Mouse (Mus musculus): Measurements from ENCODE around the gene Kcnma1.

DNA sequence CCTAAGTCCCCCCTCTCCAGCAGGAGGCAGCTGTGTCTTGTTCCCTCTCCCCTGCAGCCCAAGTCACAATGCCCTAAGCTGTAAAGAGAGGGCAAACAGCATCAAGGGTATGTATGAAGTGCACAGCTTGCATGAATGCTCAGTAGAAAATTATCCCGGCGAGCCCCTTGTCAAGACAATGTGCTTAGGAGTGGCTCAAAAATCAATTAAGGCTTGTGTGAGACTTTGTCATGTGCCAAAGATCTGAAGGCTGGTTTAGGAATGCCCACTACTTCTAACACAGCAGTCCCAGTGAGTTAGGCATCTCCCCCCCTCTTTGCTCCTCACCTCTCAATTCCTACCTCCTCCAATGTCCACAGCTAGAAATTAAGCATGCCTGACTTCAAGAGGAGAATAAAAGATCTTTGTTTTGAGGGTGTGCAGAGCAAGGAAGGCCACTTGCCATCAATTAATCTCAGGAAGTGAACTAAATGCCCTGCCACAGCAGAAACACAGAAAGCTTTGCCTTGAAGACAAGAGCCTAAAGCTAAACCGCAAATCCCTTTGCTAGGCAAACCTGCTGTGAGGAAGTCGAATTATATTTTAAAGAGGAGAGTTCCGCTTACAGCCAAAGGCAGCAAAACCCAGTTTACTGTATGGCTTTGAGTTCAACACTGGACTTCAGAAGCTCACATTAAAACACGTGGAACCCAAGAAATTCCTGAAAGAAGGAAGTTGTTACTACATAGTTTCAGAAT lies 635.8 kb downstream of the Kcnma1 start:
- TF ChIP-seq CTCF (IDR thresholded peaks at IDR 0.05; ENCODE audit: insufficient read depth, low read depth, low read length) (no peak), POLR2A (IDR thresholded peaks at IDR 0.05; ENCODE audit: insufficient read depth, low read depth, low read length) (no peak)

Data from olfactory bulb, adult 2 months (tissue).